Mouse (Mus musculus): Measurements from ENCODE around the gene Isca1. TPM values are rescaled to one million over a fixed set of nuclear protein-coding genes. Genes with fewer than 3 reads are reported as not detected.
"Not testable (repeated sequence)": the region's sequence is repeated elsewhere in the genome, so short reads cannot be mapped to it uniquely, and the experiment has no call there.

Gene Isca1
- total RNA-seq (2021), result 100 to 1,000 TPM; 104 to 107 TPM
- 59.3 and 60.1 TPM in 2 replicates for polyA plus RNA-seq (2012; rRNA removed)
- long read RNA-seq, transcript Isca1-201 (4 exons, 1,942 nt), result major isoform, 182 of 192 reads
- long read RNA-seq, partial matches to known transcripts, result 5 of 192 reads
- long read RNA-seq, other reads (novel, unspliced or antisense), result 1 of 192 reads

- DNase-seq, result peak; percentile 99
These were observed at the start of gene Isca1 for GRCm38 (mm10) chr13:59769296-59770163. Gene Isca1, minus strand, starts transcription at chr13:59769810.

GRCm38 (mm10) chr13:59817352-59817751 lies 47.7 kb upstream of the Isca1 start:
- DNase-seq, result no peak

- no peak for DNase-seq
These were observed 44.5 kb upstream of the Isca1 start for GRCm38 (mm10) chr13:59814109-59814591.

- DNase-seq, result no peak
These were observed 42.0 kb upstream of the Isca1 start for GRCm38 (mm10) chr13:59811581-59811980.

GRCm38 (mm10) chr13:59801000-59801399 lies 31.4 kb upstream of the Isca1 start:
- no peak for DNase-seq

- no peak for DNase-seq
These were observed 30.5 kb upstream of the Isca1 start for GRCm38 (mm10) chr13:59800077-59800476.

GRCm38 (mm10) chr13:59798306-59798705 lies 28.7 kb upstream of the Isca1 start:
- no peak for DNase-seq

- no peak for DNase-seq
These were observed 26.8 kb upstream of the Isca1 start for GRCm38 (mm10) chr13:59796466-59796848.

- no peak for DNase-seq
These were observed 26.3 kb upstream of the Isca1 start for GRCm38 (mm10) chr13:59795807-59796465.

- no peak for DNase-seq
These were observed 25.2 kb upstream of the Isca1 start for GRCm38 (mm10) chr13:59794786-59795185.

GRCm38 (mm10) chr13:59782145-59782544 lies 12.5 kb upstream of the Isca1 start, which contains the start of gene Gm49354:
Gene Gm49354, minus strand, starts transcription at chr13:59782245.
- DNase-seq, result no peak

GRCm38 (mm10) chr13:59779744-59780264 lies 10.2 kb upstream of the Isca1 start:
- not testable (repeated sequence) for DNase-seq

GRCm38 (mm10) chr13:59779213-59779612 lies 9.6 kb upstream of the Isca1 start:
- DNase-seq, result no peak

GRCm38 (mm10) chr13:59775168-59775567 lies 5.6 kb upstream of the Isca1 start:
- DNase-seq, result peak; percentile 19

- DNase-seq, result peak; percentile 78
These were observed 1.6 kb upstream of the Isca1 start for GRCm38 (mm10) chr13:59771257-59771656.

GRCm38 (mm10) chr13:59770847-59771246 lies 1.2 kb upstream of the Isca1 start:
- DNase-seq, result peak; percentile 20

- DNase-seq, result peak; percentile 89
These were observed 553 bp upstream of the Isca1 start for GRCm38 (mm10) chr13:59770164-59770562.

GRCm38 (mm10) chr13:59768531-59768930 lies 1.1 kb downstream of the Isca1 start:
- DNase-seq, result peak; percentile 15

GRCm38 (mm10) chr13:59766786-59767515 lies 2.7 kb downstream of the Isca1 start:
- peak; percentile 23 for DNase-seq

- DNase-seq, result no peak
These were observed 6.8 kb downstream of the Isca1 start for GRCm38 (mm10) chr13:59762791-59763190.

GRCm38 (mm10) chr13:59756906-59757305 lies 12.7 kb downstream of the Isca1 start:
- no peak for DNase-seq

GRCm38 (mm10) chr13:59750310-59750709 lies 19.3 kb downstream of the Isca1 start:
- DNase-seq, result no peak
